Mouse (Mus musculus): ENCODE data around the gene Ibtk.
"Not testable (repeated sequence)": the region's sequence is repeated elsewhere in the genome, so short reads cannot be mapped to it uniquely, and the experiment has no call there.

Gene Ibtk

GRCm38 (mm10) chr9:85749142-85749921, at the start of gene Ibtk:
Gene Ibtk (minus strand): TSS chr9:85749334.
- peak; percentile 94 for DNase-seq (ENCODE audit: low spot score)

DNA sequence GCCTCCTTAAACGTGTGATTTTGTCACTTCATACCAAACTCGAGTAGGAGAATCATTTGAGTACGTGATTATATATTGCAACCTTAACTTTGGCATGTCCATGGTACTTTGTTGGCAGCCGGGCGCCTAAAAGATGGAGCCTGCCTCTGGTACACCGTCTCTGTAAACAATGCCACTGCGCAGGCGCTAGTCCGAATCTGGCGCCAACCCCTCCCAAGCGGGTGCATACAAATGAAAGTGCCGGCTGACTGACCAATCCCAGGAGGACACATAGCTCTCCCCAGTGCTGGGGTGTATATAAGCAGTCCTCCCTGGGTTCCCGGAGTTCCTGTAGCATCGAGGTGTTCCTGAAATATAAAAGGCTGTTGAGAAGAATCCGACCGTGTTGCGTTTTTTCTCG, 42.4 kb upstream of the Ibtk start:
- DNase-seq (ENCODE audit: low spot score), result not testable (repeated sequence)

DNA sequence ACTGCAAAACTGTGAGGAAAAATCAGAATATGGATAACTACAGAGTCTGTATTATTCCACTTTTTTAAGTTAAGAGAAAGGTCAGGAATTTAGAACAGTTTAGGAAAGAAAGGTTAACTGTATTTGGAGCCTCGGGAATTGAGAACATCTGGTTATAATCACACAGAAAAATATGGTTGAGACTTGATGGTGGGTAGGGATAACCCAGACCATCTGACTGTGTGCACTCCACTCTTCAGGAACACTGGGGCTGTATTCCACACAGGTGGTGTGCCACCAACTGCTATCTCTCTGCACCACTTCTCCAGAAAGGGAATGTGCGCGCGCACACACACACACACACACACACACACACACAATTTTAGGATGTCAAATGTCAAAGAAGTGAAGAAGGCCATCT, 31.1 kb upstream of the Ibtk start:
- DNase-seq (ENCODE audit: low spot score), result no peak

GRCm38 (mm10) chr9:85779458-85779857, 30.3 kb upstream of the Ibtk start:
- no peak for DNase-seq (ENCODE audit: low spot score)

- no peak for DNase-seq (ENCODE audit: low spot score)
Measured at GRCm38 (mm10) chr9:85777544-85777943, 28.4 kb upstream of the Ibtk start.

GRCm38 (mm10) chr9:85772280-85772679, 23.1 kb upstream of the Ibtk start:
- no peak for DNase-seq (ENCODE audit: low spot score)

GRCm38 (mm10) chr9:85771454-85771853, 22.3 kb upstream of the Ibtk start:
- no peak for DNase-seq (ENCODE audit: low spot score)

DNA sequence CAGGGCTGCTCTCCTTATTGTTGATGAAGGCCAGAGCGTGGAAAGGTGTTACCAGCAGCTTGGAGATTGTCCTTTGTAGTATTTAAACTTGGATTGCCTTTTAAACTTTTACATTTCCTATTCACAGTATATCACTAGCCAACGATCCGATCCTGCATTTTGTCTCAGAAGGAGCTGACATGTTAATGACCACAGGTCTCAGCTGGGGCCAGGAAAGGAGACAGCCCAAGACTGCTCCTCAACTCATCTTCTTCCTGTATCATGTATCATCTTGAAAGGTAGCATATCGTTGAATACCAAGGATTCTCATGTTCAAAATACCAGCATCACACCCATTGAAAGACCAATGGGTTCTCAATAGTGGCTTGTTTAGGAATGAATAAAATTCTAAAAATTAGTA, 21.2 kb upstream of the Ibtk start:
- no peak for DNase-seq (ENCODE audit: low spot score)

DNA sequence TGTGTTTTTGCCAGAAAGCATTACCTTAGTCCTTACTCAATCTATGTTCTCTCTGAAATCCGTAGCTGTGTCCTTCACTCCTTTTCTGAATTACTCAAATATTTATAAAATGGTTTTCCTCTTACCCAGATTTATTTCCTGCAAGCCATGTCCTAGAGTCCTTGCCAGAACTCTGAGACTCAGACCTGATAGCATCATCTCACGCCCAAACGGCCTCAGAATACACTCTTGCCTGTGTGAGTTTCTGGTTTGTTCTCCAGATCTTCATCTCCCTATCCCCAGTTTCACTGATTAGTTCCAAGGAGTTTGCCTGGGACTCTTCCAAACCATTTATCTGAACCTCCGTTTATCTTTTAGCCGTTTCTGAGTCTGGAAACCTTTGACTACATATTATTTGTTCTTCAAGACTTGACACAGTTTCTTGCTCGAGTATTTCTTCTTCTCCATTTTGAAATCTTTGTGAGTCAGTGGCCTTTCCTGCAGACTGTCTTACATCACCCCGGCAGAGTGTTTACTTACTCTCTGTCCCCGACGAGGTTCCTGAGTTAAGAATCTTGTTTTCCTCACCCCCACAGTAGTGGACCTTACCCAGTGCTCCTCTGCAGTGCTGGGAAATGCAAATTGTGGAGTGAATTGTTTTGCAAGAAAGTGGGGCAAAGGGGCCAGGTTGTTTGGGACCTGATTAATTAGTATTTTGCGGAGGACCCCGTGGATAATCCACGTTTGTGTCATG, 20.1 kb upstream of the Ibtk start:
- DNase-seq (ENCODE audit: low spot score), result no peak

- no peak for DNase-seq (ENCODE audit: low spot score)
Measured at GRCm38 (mm10) chr9:85767255-85767654, 18.1 kb upstream of the Ibtk start.

GRCm38 (mm10) chr9:85762476-85762875, 13.3 kb upstream of the Ibtk start:
- no peak for DNase-seq (ENCODE audit: low spot score)

DNA sequence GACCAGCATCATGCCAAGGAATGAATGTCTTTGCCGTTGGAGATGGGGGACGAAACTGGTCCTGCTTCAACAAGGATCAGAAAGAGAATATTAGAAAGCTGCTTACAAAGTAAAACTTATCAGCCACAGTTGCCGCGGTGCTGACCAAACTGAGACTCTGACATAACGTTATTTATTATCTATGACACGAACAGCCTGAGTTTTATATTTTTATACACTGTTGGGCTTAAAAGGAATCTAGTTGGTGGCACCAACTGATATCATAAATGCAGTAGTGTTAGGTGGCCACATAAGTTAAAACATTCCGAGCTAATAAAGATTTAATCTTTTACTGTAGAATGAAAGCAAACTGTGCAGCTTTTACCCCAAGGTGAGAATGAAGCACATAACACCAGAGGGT, 1.7 kb upstream of the Ibtk start:
- DNase-seq (ENCODE audit: low spot score), result no peak

- peak; percentile 20 for DNase-seq (ENCODE audit: low spot score)
Measured at GRCm38 (mm10) chr9:85749922-85750509, 882 bp upstream of the Ibtk start.

- peak; percentile 46 for DNase-seq (ENCODE audit: low spot score)
Measured at GRCm38 (mm10) chr9:85748204-85749141, 661 bp downstream of the Ibtk start.

GRCm38 (mm10) chr9:85745566-85745965, 3.6 kb downstream of the Ibtk start:
- DNase-seq (ENCODE audit: low spot score), result no peak

- no peak for DNase-seq (ENCODE audit: low spot score)
Measured at GRCm38 (mm10) chr9:85743358-85743757, 5.8 kb downstream of the Ibtk start.

- no peak for DNase-seq (ENCODE audit: low spot score)
Measured at GRCm38 (mm10) chr9:85742107-85742506, 7.0 kb downstream of the Ibtk start.

DNA sequence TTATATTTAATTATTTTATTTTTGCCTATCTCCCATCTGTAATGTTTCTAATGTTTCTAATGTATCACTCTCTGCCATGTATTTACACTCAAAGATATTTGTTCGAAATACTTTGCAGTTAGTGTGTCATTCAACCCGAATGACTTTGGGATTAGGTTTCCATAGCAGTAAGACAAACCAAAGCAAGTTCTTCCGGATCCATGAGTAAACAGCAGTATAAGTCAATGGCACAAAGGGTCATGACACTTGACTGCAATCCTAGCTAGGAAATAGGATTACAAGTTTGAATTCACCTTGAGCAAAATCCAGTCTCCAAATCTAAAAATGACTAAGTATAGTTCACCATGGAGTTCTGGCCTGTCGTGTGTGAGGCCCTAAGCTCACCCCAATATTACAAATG, 9.9 kb downstream of the Ibtk start:
- no peak for DNase-seq (ENCODE audit: low spot score)

- no peak for DNase-seq (ENCODE audit: low spot score)
Measured at GRCm38 (mm10) chr9:85734821-85735220, 14.3 kb downstream of the Ibtk start.

GRCm38 (mm10) chr9:85724078-85724477, 25.1 kb downstream of the Ibtk start:
- DNase-seq (ENCODE audit: low spot score), result no peak

DNA sequence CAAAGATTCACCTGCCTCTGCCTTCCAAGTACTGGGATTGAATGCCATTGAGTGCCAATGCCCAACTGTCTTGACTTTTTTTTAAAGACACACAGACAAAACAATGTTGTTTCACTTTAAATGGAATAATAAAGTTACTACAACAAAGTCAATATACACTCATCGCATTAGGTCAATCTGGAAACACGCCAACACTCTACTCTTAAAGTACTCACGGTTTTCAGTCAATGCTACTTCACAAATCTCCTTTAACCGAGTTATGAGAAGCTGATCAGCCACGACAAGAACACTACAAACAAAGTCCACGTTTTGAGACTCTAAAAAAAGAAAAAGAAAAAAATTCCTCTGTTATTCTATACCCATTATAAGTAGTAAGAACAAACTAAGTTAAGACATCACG, 31.8 kb downstream of the Ibtk start:
- no peak for DNase-seq (ENCODE audit: low spot score)

- no peak for DNase-seq (ENCODE audit: low spot score)
Measured at GRCm38 (mm10) chr9:85707302-85707701, 41.8 kb downstream of the Ibtk start.
